Mouse (Mus musculus) heart, postnatal 0 days (tissue): ENCODE data around the gene Cit. TPM values are rescaled to one million over a fixed set of nuclear protein-coding genes. Genes with fewer than 3 reads are reported as not detected.

Experiments
- ATAC-seq: fragments of 200-750 bp; cut with Nextera tagmentation; 2 replicates; pipeline ENCODE4 v1.8.0; 2017; ENCODE audit warnings: low read depth, moderate number of reproducible peaks, moderate library complexity; ENCODE audit not compliant: insufficient read depth
- DNase-seq: peaks from one replicate; pipeline ENCODE4 v3.0.0-alpha.2; 2016; ENCODE audit warnings: low spot score
- H3K27ac ChIP-seq: fragments of 300-500 bp; sonication (generic); 2 replicates; pipeline ENCODE4 v1.5.1; 2014; ENCODE audit warnings: low read depth, mild to moderate bottlenecking
- H3K27me3 ChIP-seq: fragments of 300-500 bp; sonication (generic); 2 replicates; pipeline ENCODE4 v1.6.1; 2014; ENCODE audit warnings: low read length, mixed read lengths; ENCODE audit not compliant: control insufficient read depth, insufficient read depth
- H3K36me3 ChIP-seq: fragments of 300-500 bp; sonication (generic); replicated peaks from 2 replicates; pipeline ENCODE4 v1.6.1; 2014; ENCODE audit warnings: low read length, mixed read lengths; ENCODE audit not compliant: control insufficient read depth, insufficient read depth
- H3K4me1 ChIP-seq: fragments of 300-500 bp; sonication (generic); 2 replicates; pipeline ENCODE4 v1.6.1; 2014; ENCODE audit warnings: antibody characterized with exemption; ENCODE audit not compliant: control insufficient read depth, insufficient read depth
- H3K4me2 ChIP-seq: fragments of 300-500 bp; sonication (generic); 2 replicates; pipeline ENCODE4 v1.6.1; 2014; ENCODE audit warnings: low read depth, mild to moderate bottlenecking, low read length, moderate library complexity
- H3K4me3 ChIP-seq: fragments of 300-500 bp; sonication (generic); 2 replicates; pipeline ENCODE4 v1.5.1; 2014; ENCODE audit warnings: low read depth, low read length
- H3K9ac ChIP-seq: fragments of 300-500 bp; sonication (generic); replicated peaks from 2 replicates; pipeline ENCODE4 v1.6.1; 2014; ENCODE audit warnings: low read depth, low read length, mixed read lengths
- H3K9me3 ChIP-seq: fragments of 300-500 bp; sonication (generic); replicated peaks from 2 replicates; pipeline ENCODE4 v1.6.1; 2016; ENCODE audit warnings: low read length; ENCODE audit not compliant: control insufficient read depth
- CTCF ChIP-seq: IDR thresholded peaks from 2 replicates; pipeline ENCODE4 v1.5.1; 2016; ENCODE audit warnings: antibody characterized with exemption, control low read depth, low read depth
- EP300 ChIP-seq: IDR thresholded peaks from 2 replicates; pipeline ENCODE4 v1.6.1; 2016; ENCODE audit warnings: antibody characterized with exemption, low read depth
- WGBS: fragments of 180-500 bp; shearing (Covaris S2); extraction: QIAGEN DNeasy Blood & Tissue Kit; methylation state at CpG from one replicate; pipeline ENCODE4 v1.1.7; 2014; 5-methylcytosine and 5-hydroxymethylcytosine counted together
- polyA plus RNA-seq: library from polyadenylated mRNA; unstranded; fragments of >200 nt; fragmentation: Nextera tagmentation; extraction: Ambion mirVana; gene quantifications from 2 replicates; pipeline ENCODE4 v1.2.1, GENCODE M21; 2015
- total RNA-seq: library from RNA; depleted of rRNA; stranded (reverse); fragments of >200 nt; gene quantifications from 2 replicates; pipeline ENCODE4 v1.2.3, GENCODE M21; 2014; ENCODE audit warnings: low replicate concordance; rRNA removed

Cit gene
- total and polyA plus RNA-seq, 2 experiments from 2014 or later, result 4.1 to 11.5 TPM

DNA sequence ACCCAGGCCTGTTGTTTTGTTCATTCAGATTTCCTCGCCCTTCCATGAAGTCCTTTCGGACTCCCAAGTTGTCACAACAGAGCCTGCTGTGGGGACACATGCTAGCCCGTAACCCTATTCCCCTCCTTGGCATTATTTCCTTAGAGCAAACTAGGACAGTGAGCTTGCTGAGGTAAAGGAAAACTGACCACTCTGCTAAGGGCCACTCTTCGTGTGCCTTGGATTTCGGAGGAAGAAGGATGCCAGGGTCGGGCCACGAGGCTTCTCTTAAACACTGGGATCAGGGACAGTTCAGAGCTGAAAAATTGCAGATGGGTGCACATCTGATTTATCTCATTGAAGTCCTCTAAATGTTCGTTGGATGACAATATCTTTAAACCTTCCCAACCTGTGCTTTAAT is 200.5 kb downstream of the Cit start:
- DNase-seq (no peak), ATAC-seq (no peak)
- no peak overlapping the region for H3K27ac ChIP-seq
- WGBS, result 75% methylated on average over 8 of the region's 8 CpGs
- no peaks in the 10 kb centered on the region for H3K4me1 ChIP-seq
- H3K9me3 ChIP-seq, result no peaks in the 10 kb centered on the region
- H3K4me2 ChIP-seq, result no peak overlapping the region
- H3K9ac ChIP-seq, result no peak overlapping the region
- TF ChIP-seq EP300, result no peak
- TF ChIP-seq CTCF, result no peak
- no peak overlapping the region for H3K4me3 ChIP-seq
- H3K27me3 ChIP-seq, result no peaks in the 10 kb centered on the region
- no peaks in the 10 kb centered on the region for H3K36me3 ChIP-seq

DNA sequence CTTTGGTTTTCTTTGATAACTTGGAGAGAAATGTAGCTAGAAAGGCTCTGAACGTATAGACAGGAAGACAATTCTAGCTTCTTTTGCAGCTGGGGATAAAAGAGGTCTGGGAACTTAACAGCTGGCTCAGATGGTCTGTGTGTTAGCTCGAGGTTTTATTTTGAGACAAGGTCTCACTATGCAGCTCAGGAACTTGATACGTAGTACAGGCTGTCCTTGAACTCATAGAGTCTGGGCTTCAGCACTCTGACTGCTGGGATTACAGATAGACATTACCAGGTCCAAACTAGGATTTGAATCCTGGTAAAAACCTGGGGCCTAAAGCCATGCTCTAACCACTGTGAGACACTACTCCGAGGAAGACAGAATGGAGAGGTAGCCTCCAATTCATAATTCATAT is 201.2 kb downstream of the Cit start:
- WGBS, result 71% methylated on average over 4 of the region's 4 CpGs
- no peaks in the 10 kb centered on the region for H3K4me1 ChIP-seq
- H3K9me3 ChIP-seq, result no peaks in the 10 kb centered on the region
- H3K4me3 ChIP-seq, result no peak overlapping the region
- no peak overlapping the region for H3K27ac ChIP-seq
- no peak for TF ChIP-seq EP300
- TF ChIP-seq CTCF, result no peak
- no peaks in the 10 kb centered on the region for H3K36me3 ChIP-seq
- no peak overlapping the region for H3K9ac ChIP-seq
- no peak overlapping the region for H3K4me2 ChIP-seq
- no peak for ATAC-seq
- DNase-seq, result no peak
- no peaks in the 10 kb centered on the region for H3K27me3 ChIP-seq

DNA sequence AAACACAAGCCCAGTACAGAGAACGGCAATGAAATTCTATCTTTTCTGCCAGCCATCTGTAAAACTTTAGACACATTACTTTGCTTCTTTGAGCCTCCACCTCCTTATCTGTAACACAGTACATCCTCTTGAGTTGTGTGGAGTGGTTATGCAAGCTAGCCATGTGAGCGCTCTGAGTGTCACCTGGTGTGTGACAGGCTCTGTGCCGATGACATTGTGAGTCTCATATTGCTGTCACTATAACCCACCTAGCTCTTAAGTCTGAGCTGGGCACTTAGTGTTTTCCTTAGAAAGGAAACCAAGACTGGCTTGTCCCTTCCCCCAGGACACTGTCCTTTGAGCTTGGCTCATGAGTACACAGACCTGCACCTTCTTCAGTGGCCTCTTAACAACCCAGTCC is 203.2 kb downstream of the Cit start:
- no peak overlapping the region for H3K4me3 ChIP-seq
- H3K4me1 ChIP-seq, result no peaks in the 10 kb centered on the region
- TF ChIP-seq EP300 (no peak), CTCF (no peak)
- H3K27me3 ChIP-seq, result no peaks in the 10 kb centered on the region
- no peak overlapping the region for H3K27ac ChIP-seq
- H3K4me2 ChIP-seq, result no peak overlapping the region
- ATAC-seq (no peak), DNase-seq (no peak)
- H3K9ac ChIP-seq, result no peak overlapping the region
- WGBS, result 63% methylated on average over 3 of the region's 3 CpGs
- no peaks in the 10 kb centered on the region for H3K36me3 ChIP-seq
- no peaks in the 10 kb centered on the region for H3K9me3 ChIP-seq

DNA sequence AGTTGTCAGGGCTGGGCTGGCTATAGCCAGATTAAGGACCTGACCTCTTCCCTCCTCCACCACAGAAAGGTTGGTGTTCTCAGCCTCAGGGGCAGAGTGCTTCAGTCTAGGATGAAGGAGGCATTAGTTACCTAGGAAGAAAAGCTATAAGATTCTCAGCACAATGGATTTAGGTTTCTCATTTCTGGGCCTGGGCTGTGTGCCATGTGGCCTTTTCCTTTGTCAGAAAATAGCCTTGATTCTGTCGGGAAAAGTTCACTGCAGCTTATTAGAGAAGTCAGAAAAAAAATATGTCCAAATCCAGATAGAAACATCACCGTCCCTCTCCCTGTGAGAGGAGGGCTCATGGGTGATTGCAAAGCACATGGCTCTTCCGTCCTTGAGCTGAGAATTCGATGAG is 204.7 kb downstream of the Cit start:
- 61% methylated on average over 4 of the region's 4 CpGs for WGBS
- Histone ChIP-seq H3K36me3 (no peaks in the 10 kb centered on the region), H3K4me2 (no peak overlapping the region), H3K27me3 (no peaks in the 10 kb centered on the region), H3K4me3 (no peak overlapping the region), H3K9me3 (no peaks in the 10 kb centered on the region), H3K27ac (no peak overlapping the region), H3K4me1 (no peaks in the 10 kb centered on the region), H3K9ac (no peak overlapping the region)
- no peak for ATAC-seq
- no peak for TF ChIP-seq EP300
- no peak for TF ChIP-seq CTCF
- DNase-seq, result no peak

DNA sequence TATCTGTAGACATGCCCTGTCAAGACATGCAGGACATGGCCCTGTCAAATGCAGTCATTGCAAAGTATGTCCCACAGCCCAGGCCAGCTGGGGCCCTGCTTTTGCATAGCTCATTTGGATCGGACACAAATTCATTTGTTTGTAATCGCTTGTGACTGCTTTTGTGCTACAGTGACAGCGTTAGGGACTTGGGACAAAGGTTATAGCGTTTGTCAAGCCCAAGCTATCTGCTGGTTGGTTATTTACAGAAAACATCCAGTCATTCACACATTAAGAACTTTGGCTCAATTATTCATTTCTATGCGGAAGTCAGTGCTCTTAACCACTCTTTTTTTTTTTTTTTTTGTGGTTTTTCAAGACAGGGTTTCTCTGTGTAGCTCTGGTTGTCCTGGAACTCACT is 207.1 kb downstream of the Cit start:
- 79% methylated on average over 5 of the region's 5 CpGs for WGBS
- H3K4me1 ChIP-seq, result no peaks in the 10 kb centered on the region
- DNase-seq (no peak), ATAC-seq (no peak)
- H3K9ac ChIP-seq, result no peak overlapping the region
- no peak overlapping the region for H3K4me3 ChIP-seq
- no peak for TF ChIP-seq CTCF
- no peak for TF ChIP-seq EP300
- H3K27me3 ChIP-seq, result no peaks in the 10 kb centered on the region
- H3K36me3 ChIP-seq, result no peaks in the 10 kb centered on the region
- no peak overlapping the region for H3K4me2 ChIP-seq
- H3K27ac ChIP-seq, result no peak overlapping the region
- H3K9me3 ChIP-seq, result no peaks in the 10 kb centered on the region

DNA sequence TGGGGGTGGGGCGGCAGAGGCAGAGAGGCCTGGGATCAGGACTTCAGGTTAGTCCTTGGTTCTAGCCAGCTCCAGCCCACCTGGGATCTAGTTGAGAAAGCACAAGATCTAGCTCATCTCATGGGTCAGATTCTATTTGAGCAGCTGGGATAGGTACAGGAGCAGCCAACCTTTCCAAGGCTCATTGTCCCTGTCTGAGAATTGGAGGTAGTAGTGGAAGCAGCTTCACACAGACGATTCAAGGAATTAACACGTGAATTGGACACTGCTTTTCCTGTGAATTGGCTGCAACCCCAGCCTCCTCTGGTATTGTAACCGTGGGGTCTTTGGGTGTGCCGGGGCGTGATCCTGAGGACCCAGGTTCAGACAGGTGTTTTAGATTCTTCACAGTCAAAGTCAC is 207.7 kb downstream of the Cit start:
- WGBS, result 34% methylated on average over 6 of the region's 6 CpGs
- ATAC-seq (no peak), DNase-seq (no peak)

More for the DNA sequence above, 207.7 kb downstream of the Cit start:
- Histone ChIP-seq H3K36me3 (no peaks in the 10 kb centered on the region), H3K4me2 (no peak overlapping the region), H3K27me3 (no peaks in the 10 kb centered on the region), H3K9me3 (no peaks in the 10 kb centered on the region), H3K4me3 (no peak overlapping the region), H3K4me1 (no peaks in the 10 kb centered on the region), H3K27ac (no peak overlapping the region), H3K9ac (no peak overlapping the region)
- TF ChIP-seq CTCF (no peak), EP300 (no peak)

Other genes with a start within 250 kb of the Cit start
- 37.4 and 43.6 TPM in 2 replicates for gene Rab35, start 213.4 kb upstream of the Cit start, total RNA-seq
- gene Rab35, start 213.4 kb upstream of the Cit start, polyA plus RNA-seq, result 13.4 and 14.1 TPM in 2 replicates
- gene Bicdl1, start 113.7 kb upstream of the Cit start, total RNA-seq, result 6.9 and 10.7 TPM in 2 replicates
- gene Bicdl1, start 113.7 kb upstream of the Cit start, polyA plus RNA-seq, result 9.0 and 9.6 TPM in 2 replicates
- 39.6 and 64.2 TPM in 2 replicates for gene Prkab1, start 179.2 kb downstream of the Cit start, total RNA-seq
- 35.4 and 38.6 TPM in 2 replicates for gene Prkab1, start 179.2 kb downstream of the Cit start, polyA plus RNA-seq
- gene Tmem233, start 238.0 kb downstream of the Cit start, total RNA-seq, result not detected in 2 replicates
- not detected in 2 replicates for gene Tmem233, start 238.0 kb downstream of the Cit start, polyA plus RNA-seq